Mouse (Mus musculus) frontal cortex, adult (tissue): Measurements from ENCODE around the gene Flvcr2.

Source experiments
- ATAC-seq: cut with Nextera tagmentation; 2 replicates; pipeline ENCODE4 v1.9.2; 2017; ENCODE audit warnings: mild to moderate bottlenecking, moderate library complexity, mixed read lengths; ENCODE audit not compliant: low TSS enrichment

Gene Flvcr2

DNA sequence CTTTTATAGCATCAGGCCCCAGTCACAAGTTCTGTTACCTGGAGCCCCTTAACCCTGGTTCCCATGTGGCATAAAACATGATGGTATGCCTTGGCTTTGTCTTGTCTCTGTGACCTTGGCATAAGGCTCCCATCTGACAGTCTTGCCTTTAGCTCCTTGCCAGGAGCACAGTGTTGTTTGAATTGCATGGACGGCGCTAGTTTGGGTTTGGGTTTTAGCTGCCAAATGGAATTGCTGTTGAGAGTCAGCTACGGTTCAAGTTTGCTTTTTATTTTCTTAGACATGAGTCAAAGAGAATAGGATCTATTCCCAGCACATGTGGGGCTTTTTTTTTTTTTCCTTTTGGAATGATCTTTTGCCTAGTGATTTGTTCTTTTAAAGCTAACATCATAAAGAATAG, 112.8 kb downstream of the Flvcr2 start:
- ATAC-seq: no peak

DNA sequence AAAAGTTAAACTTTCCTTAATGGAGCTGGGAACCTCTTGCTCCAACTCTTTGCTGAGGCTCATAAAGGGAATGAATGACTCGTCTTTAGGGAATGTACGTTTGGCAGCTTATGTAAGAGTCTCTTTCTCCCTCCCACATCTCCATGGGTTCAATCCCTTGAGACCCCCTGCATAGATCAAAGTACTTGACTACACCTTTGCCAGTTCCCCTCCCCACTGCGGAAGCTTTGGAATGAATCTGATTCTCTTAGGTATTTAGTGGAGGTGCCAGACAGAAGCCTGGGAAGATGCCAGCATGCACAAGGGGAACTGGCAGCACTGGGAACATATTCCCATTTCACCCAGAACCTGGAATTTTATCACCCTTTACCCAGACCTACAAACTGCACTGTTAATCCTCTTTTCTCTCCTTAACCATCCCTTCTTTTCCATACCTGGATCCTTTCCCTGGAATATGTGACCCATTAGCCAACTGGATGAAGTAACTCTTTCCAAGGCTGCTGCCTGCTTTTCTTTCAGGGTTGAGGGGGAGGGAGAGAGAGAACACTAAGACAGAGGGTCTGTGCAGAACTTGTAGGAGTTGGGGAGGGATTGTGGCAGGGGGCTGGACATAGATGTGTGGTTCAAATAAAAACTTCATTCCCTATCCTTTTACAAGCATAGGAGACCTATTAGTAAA, 113.3 kb downstream of the Flvcr2 start:
- ATAC-seq: no peak

DNA sequence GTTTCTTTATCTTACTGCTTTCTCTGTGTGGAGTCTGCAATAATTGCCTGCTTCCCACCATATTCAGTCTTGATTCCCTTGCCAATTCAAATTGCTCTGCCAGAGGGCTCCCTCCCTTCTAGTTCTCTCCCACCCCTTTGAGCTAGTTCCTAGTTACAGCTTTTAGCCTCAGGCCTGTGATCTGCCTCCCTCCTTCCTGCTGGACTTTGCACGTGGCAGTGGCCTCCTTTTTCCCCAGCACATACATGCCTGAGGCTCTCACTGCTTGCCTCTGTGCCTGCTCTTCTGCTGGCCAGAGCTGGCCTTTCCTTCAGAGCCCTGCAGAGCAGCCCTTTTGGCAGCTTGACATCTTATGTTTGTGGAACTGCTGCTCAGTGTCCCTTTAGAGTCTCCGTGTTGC, 116.2 kb downstream of the Flvcr2 start:
- no peak for ATAC-seq
